Mouse (Mus musculus): ENCODE data around the gene Evi2a. TPM values are rescaled to one million over a fixed set of nuclear protein-coding genes. Genes with fewer than 3 reads are reported as not detected.

The Evi2a gene
- polyA plus RNA-seq (2012; rRNA removed) = 0.81 and 1.0 TPM in 2 replicates

DNA sequence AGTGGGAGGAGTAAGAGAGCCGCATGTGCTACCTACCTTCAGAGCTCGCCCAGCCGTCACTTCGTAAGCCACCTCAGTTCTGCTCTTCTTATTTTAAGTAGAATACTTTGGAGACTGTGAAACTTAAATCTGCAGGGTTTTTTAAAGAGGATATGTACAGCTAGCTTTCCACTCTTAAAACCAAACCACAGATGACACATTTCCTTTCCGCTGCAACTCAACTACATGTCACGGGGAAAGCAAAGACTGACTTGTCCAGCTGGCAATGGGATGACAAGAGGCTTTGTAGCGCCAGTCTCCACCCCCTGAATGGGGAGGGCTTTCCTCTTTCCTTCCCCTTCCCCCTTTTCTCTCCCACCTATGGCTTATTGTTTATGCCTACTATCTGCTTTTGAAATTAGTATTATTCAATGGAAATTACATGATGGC is at the start of gene Evi2a, which contains the start of gene Evi2:
Evi2a (minus strand) TSS at position 277 of the 429 bp plus-strand sequence.
Evi2 (minus strand) TSS at position 257 of the 429 bp plus-strand sequence.

DNA sequence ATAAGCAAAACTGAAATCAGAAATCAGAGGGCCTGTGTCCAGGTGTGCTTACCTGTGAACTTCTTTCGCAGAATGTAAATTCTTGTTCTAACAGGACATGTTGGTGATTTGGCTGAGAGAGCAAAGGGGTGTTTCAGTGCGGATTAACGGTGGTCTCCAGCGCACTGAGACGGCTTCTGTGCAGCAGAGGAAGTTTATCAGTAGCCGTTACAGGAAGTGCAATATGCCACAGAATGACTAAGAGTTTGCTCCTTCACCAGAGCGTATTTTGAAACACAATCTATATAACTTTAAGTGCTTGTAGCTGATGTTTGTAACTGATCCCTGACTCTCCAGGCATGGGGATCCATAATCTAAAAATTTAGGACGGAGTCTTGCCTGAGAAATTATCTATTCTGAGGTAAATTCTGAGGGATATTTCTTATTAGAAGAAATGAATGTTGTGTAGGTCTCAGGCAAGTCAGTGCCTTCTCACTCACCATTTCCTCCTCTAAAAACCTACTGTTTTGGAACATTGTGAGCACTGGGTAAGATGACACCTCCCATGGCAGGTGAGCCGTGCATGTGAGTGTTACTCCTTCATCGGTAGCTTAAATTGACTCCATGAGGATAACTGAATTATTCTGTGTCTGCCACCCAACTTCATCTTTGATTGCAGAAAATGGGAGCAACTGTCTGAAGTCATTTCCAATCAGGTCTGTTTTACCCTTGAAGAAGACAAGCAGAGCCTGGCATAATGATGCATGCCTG is 6.7 kb downstream of the Evi2a start, which contains the start of gene Evi2b:
Evi2b (minus strand) TSS at position 203 of the 750 bp plus-strand sequence.

DNA sequence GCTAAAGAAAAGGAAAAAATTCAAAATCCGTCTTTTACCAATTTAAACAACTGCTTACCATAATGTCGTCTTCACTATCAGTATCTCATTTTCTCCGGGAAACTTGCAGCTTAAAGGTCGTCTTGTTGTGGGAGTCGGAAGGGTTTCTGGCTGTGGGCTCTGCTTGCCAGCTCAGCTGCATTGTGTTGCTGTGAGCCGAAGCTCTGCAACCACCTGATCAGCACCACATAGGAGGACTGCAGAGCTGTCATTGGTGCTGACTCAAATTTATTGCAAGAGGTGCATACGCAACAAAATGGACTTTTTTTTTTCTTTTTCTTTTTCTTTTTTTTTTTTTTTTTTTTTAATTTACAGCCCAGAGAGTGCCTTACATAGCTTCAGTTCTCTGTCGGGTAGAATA is 26.6 kb downstream of the Evi2a start, which contains the start of gene Omg:
Omg (minus strand) TSS at position 240 of the 400 bp plus-strand sequence.

Other genes with a start within 250 kb of the Evi2a start
- not detected in 2 replicates for gene Gm9964, start 233.7 kb downstream of the Evi2a start, polyA plus RNA-seq (2012; rRNA removed)
- gene Nf1, start 190.9 kb downstream of the Evi2a start, polyA plus RNA-seq (2012; rRNA removed) = 2.1 and 2.8 TPM in 2 replicates
- gene Omg, start 26.5 kb downstream of the Evi2a start, polyA plus RNA-seq (2012; rRNA removed) = not detected in 2 replicates
- 2.3 and 4.2 TPM in 2 replicates for gene Evi2b, start 6.8 kb downstream of the Evi2a start, polyA plus RNA-seq (2012; rRNA removed)
- 0.08 TPM in 2 replicates for gene Evi2, start within 50 bp of the Evi2a start, polyA plus RNA-seq (2012; rRNA removed)
- 10.0 and 14.8 TPM in 2 replicates for gene Rab11fip4, start 60.6 kb upstream of the Evi2a start, polyA plus RNA-seq (2012; rRNA removed)